Mouse (Mus musculus) heart, adult 9 months (tissue): ENCODE data around the gene Kynu.
A peak's percentile ranks its signal among the peaks of the same experiment; 100 is the strongest.

Experiments used
- DNase-seq, 2 experiments: peaks; one replicate each; pipeline ENCODE4 v3.0.0; 2022; ENCODE audit warnings: low spot score in 2 of 2

Gene Kynu

DNA sequence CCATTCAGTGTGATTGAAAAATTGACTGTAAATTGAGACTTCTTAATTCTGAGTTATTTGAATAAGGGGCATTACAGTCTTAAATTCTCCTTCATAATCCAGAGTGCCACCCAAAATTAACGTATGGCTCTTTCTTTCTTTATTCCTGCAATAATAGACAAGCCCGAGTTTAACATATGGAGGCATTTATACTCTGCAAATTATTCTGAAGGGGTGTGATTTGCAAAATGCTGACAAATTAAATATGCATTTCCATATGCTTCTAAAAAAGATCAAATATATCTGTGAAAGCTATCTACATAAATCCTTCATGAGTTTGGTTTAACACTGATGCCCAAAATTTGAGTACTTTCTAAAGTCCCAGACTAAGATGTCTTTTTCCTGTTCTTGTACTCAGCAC lies 91.8 kb downstream of the Kynu start:
- DNase-seq = no peak

DNA sequence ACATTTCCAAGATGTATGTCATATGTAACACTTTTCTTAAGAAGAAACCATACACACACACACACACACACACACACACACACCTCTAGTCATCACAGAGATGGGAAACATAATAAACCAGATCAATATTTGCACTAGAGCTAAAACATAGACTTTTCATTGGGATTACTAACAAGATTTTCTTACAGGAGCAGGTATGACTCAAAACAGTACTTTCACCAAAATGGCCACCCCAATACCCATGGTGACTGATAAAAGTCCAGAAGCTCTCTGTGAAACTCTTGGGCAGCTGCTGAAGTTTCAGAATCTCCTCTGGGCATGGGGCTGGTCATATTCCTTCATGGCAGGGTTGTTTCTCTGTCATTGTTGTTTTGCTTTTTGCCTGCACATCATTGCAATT lies 114.5 kb downstream of the Kynu start:
- no peak for DNase-seq

DNA sequence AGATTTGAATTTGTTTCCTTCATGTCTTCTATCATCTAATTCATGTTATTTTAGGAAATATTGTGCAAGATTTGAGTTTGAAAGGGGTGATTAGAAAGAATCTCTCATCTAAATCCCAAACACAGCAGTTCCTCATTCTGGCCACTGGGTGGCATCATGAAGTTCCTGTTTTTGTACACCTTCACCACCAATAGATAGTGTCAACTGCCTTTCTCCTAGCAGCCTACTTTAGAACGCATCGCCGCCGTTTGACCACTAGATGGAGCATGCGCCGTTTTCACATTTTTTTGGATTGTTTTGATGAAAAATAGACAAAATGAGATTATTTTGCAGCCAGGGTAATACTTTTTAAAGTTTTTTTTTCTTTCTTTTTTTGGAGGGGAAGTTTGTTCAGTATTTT lies 118.5 kb downstream of the Kynu start:
- peak; percentile 10 to 20 for DNase-seq

DNA sequence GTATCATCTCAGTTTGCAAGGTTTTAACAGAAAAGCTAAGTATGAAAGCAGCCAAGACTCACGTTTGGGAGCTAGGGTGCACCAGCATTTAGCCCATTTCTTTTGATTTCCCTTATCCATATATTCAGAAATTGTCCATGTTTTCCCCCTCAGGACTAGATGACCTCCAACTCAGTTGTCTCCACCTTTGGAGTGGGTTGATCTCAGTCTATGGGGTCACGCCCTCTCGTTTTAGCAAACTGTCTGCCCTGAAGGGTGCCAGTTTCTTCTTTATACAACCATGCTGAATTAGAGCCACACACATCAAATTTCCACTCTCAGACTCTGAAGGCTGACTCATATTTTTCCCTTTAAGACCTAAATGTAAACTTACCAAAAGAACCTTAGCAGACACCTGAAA lies 119.0 kb downstream of the Kynu start:
- no peak for DNase-seq

DNA sequence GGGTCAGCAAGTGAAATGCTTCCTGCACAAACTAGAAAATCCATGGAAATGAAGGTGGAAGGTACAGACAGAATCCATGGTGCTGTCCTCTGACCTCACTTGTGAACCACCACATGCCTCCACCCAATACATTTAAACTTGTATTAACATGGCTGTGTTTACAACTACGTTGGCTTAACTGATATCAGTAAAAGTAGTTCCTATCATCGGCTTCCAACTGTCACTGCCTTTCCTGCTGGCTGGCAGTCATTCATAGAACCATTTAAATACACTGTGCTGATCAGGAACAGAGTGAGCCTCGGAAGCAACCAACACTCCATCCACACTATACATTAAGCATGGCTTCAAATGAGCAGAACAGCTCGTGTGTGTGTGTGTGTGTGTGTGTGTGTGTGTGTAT lies 120.1 kb downstream of the Kynu start:
- DNase-seq = no peak

DNA sequence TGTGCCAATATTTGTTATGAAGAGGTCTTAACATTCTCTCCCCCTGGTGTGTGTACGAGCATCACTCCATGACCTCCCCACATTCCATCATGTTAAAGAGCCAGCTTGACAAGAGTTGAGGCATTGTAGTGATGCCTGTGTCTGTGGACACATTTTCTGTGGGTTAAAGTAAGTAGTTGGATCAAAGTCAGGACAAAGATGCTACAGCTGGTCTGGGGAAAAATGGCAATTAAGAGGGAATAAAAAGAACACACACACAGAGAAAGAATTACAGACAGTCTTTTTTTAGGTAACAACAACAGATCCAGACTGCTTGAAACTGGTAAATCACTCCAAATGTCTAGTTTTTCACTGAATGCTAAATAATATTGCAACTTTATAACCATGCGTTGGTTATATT lies 135.3 kb downstream of the Kynu start:
- no peak for DNase-seq

DNA sequence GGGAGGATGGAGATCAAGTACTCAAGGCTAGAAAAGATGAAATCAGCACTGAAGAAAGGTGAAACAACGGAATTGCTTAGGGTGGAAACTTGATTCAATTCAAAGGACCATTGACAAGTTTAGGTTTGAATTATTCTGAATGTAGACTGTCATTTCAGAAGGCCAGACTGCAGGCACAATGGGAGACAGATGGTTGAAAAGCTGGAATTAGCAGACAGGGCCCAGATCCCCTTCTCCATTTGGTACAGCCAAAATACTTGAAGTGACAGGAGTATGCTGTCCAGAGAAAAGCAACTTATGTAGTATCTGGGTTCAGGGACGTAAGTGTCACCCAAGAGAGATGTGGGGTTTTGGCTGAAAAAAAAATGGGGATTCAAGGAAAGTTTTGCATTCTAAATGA lies 136.2 kb downstream of the Kynu start:
- no peak for DNase-seq

DNA sequence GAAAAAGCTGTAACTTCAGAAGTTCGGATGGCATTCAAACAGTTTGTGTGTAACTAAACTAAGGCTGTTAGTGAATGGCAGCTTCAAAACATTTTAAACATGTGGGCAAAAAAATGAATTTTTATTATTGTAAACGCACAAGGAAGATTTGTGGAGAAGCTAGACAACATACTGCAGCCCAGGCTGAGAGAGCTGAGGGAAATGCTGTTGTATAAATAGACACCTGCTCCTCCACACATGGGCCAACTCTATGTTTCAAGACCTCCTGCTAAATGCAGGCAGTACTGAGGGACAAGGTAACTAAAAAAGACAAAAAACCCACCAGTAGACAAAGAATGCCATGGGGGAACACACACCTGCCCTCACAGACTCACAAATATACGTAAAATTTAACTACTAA lies 140.5 kb downstream of the Kynu start:
- no peak for DNase-seq

DNA sequence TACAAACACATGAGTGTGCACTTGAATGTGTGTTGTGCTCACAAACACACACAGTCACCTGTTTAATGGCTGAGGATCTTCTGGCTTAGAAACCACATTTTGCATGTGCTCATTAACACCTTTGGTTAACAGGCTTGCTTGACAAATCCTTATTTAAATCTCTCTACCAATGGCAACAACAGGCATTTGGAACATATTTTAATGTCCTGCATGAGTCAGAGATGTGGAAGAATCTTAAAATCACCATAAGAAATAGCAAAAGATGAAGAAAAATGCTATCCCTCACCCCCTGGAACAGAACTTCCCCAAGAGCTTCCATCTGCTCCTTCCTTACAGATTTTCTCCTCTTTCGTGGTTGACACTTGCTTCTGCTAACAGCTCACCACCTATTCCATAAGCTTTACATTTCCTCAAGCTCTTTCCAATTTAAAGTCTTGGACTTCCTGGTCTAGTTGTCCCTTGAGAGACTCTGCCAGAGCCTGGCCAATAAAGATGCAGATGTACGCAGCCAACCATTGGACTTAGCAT lies 157.5 kb downstream of the Kynu start:
- no peak for DNase-seq

DNA sequence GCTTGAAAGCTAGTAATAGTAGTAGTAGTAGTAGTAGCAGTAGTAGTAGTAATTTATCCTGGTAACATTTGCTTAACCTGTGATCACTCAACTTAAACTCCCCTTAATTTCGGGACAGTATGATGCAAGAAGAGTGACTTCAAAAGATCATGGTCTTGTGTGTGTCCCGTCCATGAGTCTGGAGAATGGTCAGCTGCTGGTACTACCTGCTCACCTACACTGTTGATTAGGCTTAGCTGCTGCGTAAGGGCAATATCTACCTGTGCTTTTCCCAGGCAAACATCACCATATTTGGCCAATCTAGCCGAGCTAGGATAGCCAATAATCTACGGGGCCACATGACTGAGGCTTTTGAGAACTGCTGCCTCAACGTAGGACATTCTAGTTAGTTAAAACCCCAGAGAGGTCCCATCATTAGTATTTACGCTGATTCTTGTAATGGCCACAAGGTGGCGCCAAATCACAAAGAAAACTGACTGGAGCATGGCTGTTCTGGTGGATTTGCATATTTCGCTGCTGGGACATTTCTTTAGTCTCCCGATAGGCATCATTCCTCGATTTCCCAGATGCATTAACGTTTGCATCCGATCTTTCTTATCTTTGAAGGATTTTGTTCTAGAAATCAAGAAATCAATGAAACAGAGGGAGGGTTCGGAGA lies 167.4 kb downstream of the Kynu start:
- DNase-seq = peak; percentile 11 to 36

DNA sequence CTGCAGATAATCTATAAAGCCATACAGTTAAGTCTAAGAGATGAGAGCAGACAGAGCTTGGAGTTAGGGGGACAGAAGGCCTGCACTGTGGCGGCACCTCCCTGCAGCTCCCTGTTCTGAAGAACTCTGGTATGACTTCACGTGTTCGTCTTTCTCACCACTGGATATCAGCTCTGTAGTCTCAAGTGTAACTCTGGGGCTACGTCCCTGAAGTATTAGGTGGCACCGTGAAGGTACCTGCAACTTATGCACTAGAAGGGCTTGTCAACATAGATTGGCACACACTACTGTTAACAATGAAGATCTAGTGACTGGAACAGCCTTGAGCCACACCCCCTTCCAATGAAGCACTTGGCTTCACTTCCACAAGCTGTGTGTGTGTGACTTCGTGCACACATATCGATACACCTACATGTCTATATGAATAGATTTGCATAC lies 168.0 kb downstream of the Kynu start:
- DNase-seq = no peak

DNA sequence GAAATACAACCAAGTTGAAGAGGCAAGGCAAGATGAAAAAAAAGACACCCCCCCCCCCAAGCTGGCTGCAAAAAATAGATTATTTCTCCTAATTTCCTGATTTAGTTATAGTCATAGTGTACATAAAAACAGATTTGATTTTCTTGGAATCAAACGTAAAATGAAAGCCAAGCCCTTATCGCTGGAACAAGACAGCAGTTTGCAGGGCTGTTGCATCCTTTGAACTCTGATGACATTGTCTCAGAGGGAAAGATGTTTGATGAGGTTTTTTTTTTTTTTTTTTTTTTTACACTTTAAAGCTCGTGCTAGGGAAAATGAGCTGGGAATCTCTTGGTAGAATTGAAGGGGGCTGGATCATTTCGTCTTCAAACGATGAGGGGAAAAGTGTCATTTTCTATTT lies 172.1 kb downstream of the Kynu start:
- no peak for DNase-seq

DNA sequence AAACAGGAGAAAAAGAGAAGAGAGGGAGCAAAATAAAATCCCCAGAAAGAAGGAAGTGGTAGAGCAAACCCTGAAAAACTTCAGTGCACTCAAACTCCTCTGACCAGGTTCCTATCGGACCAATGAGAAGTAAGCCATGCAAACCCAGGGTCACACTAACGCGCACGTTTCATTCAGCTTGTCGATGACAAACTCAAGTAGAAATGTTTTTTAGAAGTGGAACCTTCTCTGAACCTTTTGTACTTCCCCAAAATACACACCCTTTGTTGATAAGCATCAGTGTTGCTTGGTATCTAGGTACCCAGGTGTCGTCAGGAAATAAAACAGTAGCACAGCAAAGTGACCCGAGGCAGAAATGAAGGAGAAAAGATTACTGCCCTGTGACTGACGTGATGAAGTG lies 172.6 kb downstream of the Kynu start:
- no peak for DNase-seq

DNA sequence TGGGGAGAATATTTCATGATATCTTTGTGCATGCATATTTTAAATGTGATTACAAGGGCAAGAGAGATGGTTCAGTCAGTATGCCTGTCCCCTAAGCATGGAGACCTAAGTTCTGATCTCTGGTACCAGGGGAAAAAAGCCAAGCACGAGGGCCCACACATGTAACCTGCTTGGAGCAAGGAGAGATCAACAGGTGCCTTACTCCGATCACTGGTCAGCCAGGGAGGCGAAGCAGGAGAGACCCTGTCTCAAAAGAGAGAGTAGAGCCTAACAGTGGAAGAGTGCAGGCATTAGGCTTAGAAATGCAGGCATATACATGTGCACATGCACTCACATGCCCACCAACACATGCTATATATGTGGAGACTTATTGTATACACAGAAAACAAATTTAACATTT lies 173.7 kb downstream of the Kynu start:
- no peak for DNase-seq
